In genomic region chr16:20895734-20896133, GRCm38 (mm10) we compare ENCODE assay signal across 8 mouse cellular contexts.
DNase-seq lines count a peak whose midpoint lies in the region; ATAC-seq and TF ChIP-seq lines count a peak whose summit lies in the region.

No protein-coding gene starts in this region.

- H3K4me1 ChIP-seq in liver, postnatal 0 days (ENCODE audit: insufficient read depth), result no peaks in the 10 kb centered on the region
- no peaks in the 10 kb centered on the region for H3K4me1 ChIP-seq in liver, embryonic 11.5 days (replicated peaks; ENCODE audit: control insufficient read depth, insufficient read depth, low read length)
- H3K4me1 ChIP-seq in midbrain, embryonic 10.5 days, result no peaks in the 10 kb centered on the region

- DNase-seq in cerebellum, adult 9-10 months, result peak; percentile 45
- no peak for DNase-seq in liver, postnatal 0 days
- DNase-seq in liver, embryonic 11.5 days (ENCODE audit: low spot score), result no peak
- peak; percentile 16 to 28 for DNase-seq in cerebellum, postnatal 14 days
- DNase-seq in lung, postnatal 14 days, result peak; percentile 5
- DNase-seq in midbrain, embryonic 10.5 days (ENCODE audit: low spot score), result no peak

- ATAC-seq in cerebellum, adult (ENCODE audit: insufficient number of reproducible peaks, low FRiP score, low TSS enrichment), result no peak
- ATAC-seq in liver, postnatal 0 days, result no peak
- ATAC-seq in liver, embryonic 11.5 days (replicated peaks; ENCODE audit: low FRiP score), result no peak
- no peak for ATAC-seq in inflammation-experienced regulatory T-cells, adult 6 months

- H3K4me3 ChIP-seq in liver, postnatal 0 days (ENCODE audit: low read depth, low read length), result no peak overlapping the region
- no peak overlapping the region for H3K4me3 ChIP-seq in liver, embryonic 11.5 days (ENCODE audit: low read depth, low read length)
- no peak overlapping the region for H3K4me3 ChIP-seq in midbrain, embryonic 10.5 days

- no peaks in the 10 kb centered on the region for H3K36me3 ChIP-seq in liver, postnatal 0 days (replicated peaks; ENCODE audit: insufficient read depth, low read length)
- H3K36me3 ChIP-seq in liver, embryonic 11.5 days (ENCODE audit: control insufficient read depth, insufficient read depth, low read length), result no peaks in the 10 kb centered on the region
- no peaks in the 10 kb centered on the region for H3K36me3 ChIP-seq in midbrain, embryonic 10.5 days

- H3K27me3 ChIP-seq in liver, postnatal 0 days (ENCODE audit: insufficient read depth, low read length), result no peaks in the 10 kb centered on the region
- H3K27me3 ChIP-seq in liver, embryonic 11.5 days (replicated peaks; ENCODE audit: control insufficient read depth, insufficient read depth, low read length), result no peaks in the 10 kb centered on the region
- H3K27me3 ChIP-seq in midbrain, embryonic 10.5 days (ENCODE audit: low read depth, poor library complexity, severe bottlenecking), result no peaks in the 10 kb centered on the region

- no peak for TF ChIP-seq EP300 in liver, postnatal 0 days (IDR thresholded peaks at IDR 0.05; ENCODE audit: low read depth)

- WGBS in liver, postnatal 0 days (ENCODE audit: insufficient replicate concordance), result 37% methylated on average over 2 of the region's 2 CpGs
- WGBS in liver, embryonic 11.5 days, result 42% methylated on average over 2 of the region's 2 CpGs
- WGBS in midbrain, embryonic 10.5 days, result 72% methylated on average over 2 of the region's 2 CpGs

- no peak overlapping the region for H3K27ac ChIP-seq in liver, postnatal 0 days (ENCODE audit: low read depth)
- H3K27ac ChIP-seq in liver, embryonic 11.5 days (ENCODE audit: low read depth, low read length), result no peak overlapping the region
- no peak overlapping the region for H3K27ac ChIP-seq in midbrain, embryonic 10.5 days (replicated peaks)

- no peak overlapping the region for H3K4me2 ChIP-seq in liver, postnatal 0 days (ENCODE audit: low read depth, low read length)
- no peak overlapping the region for H3K4me2 ChIP-seq in liver, embryonic 11.5 days

- TF ChIP-seq CTCF in liver, postnatal 0 days (IDR thresholded peaks at IDR 0.05; ENCODE audit: low read depth), result peak; percentile 36; the same call in 1 of the 2 replicates

- H3K9me3 ChIP-seq in liver, postnatal 0 days (ENCODE audit: low read length), result no peaks in the 10 kb centered on the region
- H3K9me3 ChIP-seq in liver, embryonic 11.5 days (ENCODE audit: control insufficient read depth, low read length), result no peaks in the 10 kb centered on the region
- H3K9me3 ChIP-seq in midbrain, embryonic 10.5 days (replicated peaks), result no peaks in the 10 kb centered on the region

- H3K9ac ChIP-seq in liver, postnatal 0 days (replicated peaks), result no peak overlapping the region
- H3K9ac ChIP-seq in liver, embryonic 11.5 days (ENCODE audit: low read depth, low read length), result no peak overlapping the region

Comparison
In these comparisons a context has a peak if more than half of its experiments do, and no peak if none do; other contexts are left out.
1. DNase-seq: peak in cerebellum, adult 9-10 months (single experiment), cerebellum, postnatal 14 days (2 of 2) and lung, postnatal 14 days (single experiment); none in liver, postnatal 0 days (single experiment), liver, embryonic 11.5 days (single experiment) and midbrain, embryonic 10.5 days (single experiment).